Mouse (Mus musculus) stomach, embryonic 14.5 days (tissue): Measurements from ENCODE around the gene Atpaf2. TPM values are rescaled to one million over a fixed set of nuclear protein-coding genes. Genes with fewer than 3 reads are reported as not detected.

Experiments used
- ATAC-seq: fragments of 200-750 bp; cut with Nextera tagmentation; 2 replicates; pipeline ENCODE4 v1.8.0; 2017; ENCODE audit warnings: low read depth, moderate TSS enrichment; ENCODE audit not compliant: insufficient number of reproducible peaks, insufficient read depth, low FRiP score
- H3K27ac ChIP-seq: fragments of 300-500 bp; sonication (generic); 2 replicates; pipeline ENCODE4 v1.5.1; 2014; ENCODE audit warnings: mild to moderate bottlenecking, low read length, moderate library complexity, mixed read lengths
- H3K27me3 ChIP-seq: fragments of 300-500 bp; sonication (generic); 2 replicates; pipeline ENCODE4 v1.6.1; 2014; ENCODE audit warnings: low read length, control low read depth, mixed read lengths; ENCODE audit not compliant: control insufficient read depth, insufficient read depth
- H3K36me3 ChIP-seq: fragments of 300-500 bp; sonication (generic); 2 replicates; pipeline ENCODE4 v1.6.1; 2014; ENCODE audit warnings: mild to moderate bottlenecking, control low read depth, low read length, moderate library complexity, mixed read lengths; ENCODE audit not compliant: control insufficient read depth, insufficient read depth
- H3K4me1 ChIP-seq: fragments of 300-500 bp; sonication (generic); 2 replicates; pipeline ENCODE4 v1.6.1; 2014; ENCODE audit warnings: low read length, control low read depth, mixed read lengths; ENCODE audit not compliant: control insufficient read depth, insufficient read depth
- H3K4me2 ChIP-seq: fragments of 300-500 bp; sonication (generic); replicated peaks from 2 replicates; pipeline ENCODE4 v1.6.1; 2014; ENCODE audit warnings: low read depth, low read length, control low read depth
- H3K4me3 ChIP-seq: fragments of 300-500 bp; sonication (generic); 2 replicates; pipeline ENCODE4 v1.5.1; 2014; ENCODE audit warnings: low read depth, low read length, control low read depth
- H3K9ac ChIP-seq: fragments of 300-500 bp; sonication (generic); replicated peaks from 2 replicates; pipeline ENCODE4 v1.6.1; 2014; ENCODE audit warnings: low read depth, mild to moderate bottlenecking, control low read depth, low read length, moderate library complexity, mixed read lengths
- H3K9me3 ChIP-seq: fragments of 300-500 bp; sonication (generic); 2 replicates; pipeline ENCODE4 v1.6.1; 2016; ENCODE audit warnings: low read depth, low read length, control low read depth; ENCODE audit not compliant: control insufficient read depth
- WGBS: fragments of 180-500 bp; shearing (Covaris S2); extraction: QIAGEN DNeasy Blood & Tissue Kit; methylation state at CpG from one replicate; pipeline ENCODE4 v1.1.7; 2014; 5-methylcytosine and 5-hydroxymethylcytosine counted together
- polyA plus RNA-seq: library from polyadenylated mRNA; unstranded; fragments of >200 nt; fragmentation: Nextera tagmentation; extraction: Ambion mirVana; gene quantifications from 2 replicates; pipeline ENCODE4 v1.2.1, GENCODE M21; 2014

Atpaf2 gene
- polyA plus RNA-seq, 1 experiment from 2014 or later: 50.7 TPM

- no peaks in the 10 kb centered on the region for H3K36me3 ChIP-seq
- peak; percentile 96 for ATAC-seq
- H3K4me1 ChIP-seq: peaks cover 19% of the 10 kb centered on the region
- WGBS: under 1% methylated on average over 61 of the region's 81 CpGs
- peak within 1 kb of the TSS; percentile 90 for H3K27ac ChIP-seq
- peak within 1 kb of the TSS; percentile 97 for H3K4me2 ChIP-seq
- H3K9me3 ChIP-seq: no peaks in the 10 kb centered on the region
- H3K9ac ChIP-seq: peak within 1 kb of the TSS; percentile 87
- no peaks in the 10 kb centered on the region for H3K27me3 ChIP-seq
- H3K4me3 ChIP-seq: peak within 1 kb of the TSS; percentile 97
Measured at GRCm38 (mm10) chr11:60416963-60417716, 1.1 kb downstream of the Atpaf2 start, which contains the start of gene Gid4. Gene Gid4 (plus strand): TSS chr11:60417145.

- WGBS: under 1% methylated on average over 21 of the region's 21 CpGs
- peak overlapping the region; percentile 72 for H3K4me2 ChIP-seq
- H3K9me3 ChIP-seq: no peaks in the 10 kb centered on the region
- no peaks in the 10 kb centered on the region for H3K27me3 ChIP-seq
- peak; percentile 64 for ATAC-seq
- no peaks in the 10 kb centered on the region for H3K36me3 ChIP-seq
- H3K4me3 ChIP-seq: peak overlapping the region; percentile 97
- peaks cover 19% of the 10 kb centered on the region for H3K4me1 ChIP-seq
- H3K9ac ChIP-seq: peak overlapping the region; percentile 71
- peak overlapping the region; percentile 36; the same call in 1 of the 2 replicates for H3K27ac ChIP-seq
Measured at GRCm38 (mm10) chr11:60416590-60416962, 1.7 kb downstream of the Atpaf2 start.

DNA sequence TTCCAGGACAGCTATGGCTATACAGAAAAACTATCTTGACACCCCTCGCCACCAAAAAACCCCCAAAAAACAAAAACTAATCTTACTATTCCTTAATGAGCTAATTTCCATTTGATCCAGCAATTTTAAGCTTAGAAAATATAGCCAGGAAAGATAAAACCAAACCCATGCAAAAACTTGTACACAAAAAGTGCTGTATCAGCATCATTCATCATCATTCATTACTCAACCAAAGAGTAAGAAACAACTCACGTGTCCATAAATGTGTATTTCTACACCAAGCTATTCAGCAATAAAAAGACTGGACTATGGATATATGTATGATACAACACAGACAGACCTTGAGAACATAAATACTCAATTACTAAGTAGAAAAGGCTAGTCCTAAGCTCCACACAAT lies 5.3 kb downstream of the Atpaf2 start:
- 79% methylated on average over 2 of the region's 2 CpGs for WGBS
- Histone ChIP-seq H3K27me3 (no peaks in the 10 kb centered on the region), H3K9me3 (no peaks in the 10 kb centered on the region), H3K4me3 (no peak overlapping the region), H3K9ac (no peak overlapping the region), H3K36me3 (peaks cover 7% of the 10 kb centered on the region), H3K4me2 (no peak overlapping the region), H3K27ac (no peak overlapping the region), H3K4me1 (peaks cover 9% of the 10 kb centered on the region)
- no peak for ATAC-seq

- Histone ChIP-seq H3K27ac (no peak overlapping the region), H3K4me3 (no peak overlapping the region), H3K4me2 (no peak overlapping the region), H3K36me3 (peaks cover 8% of the 10 kb centered on the region), H3K9ac (no peak overlapping the region), H3K4me1 (peaks cover 9% of the 10 kb centered on the region), H3K9me3 (no peaks in the 10 kb centered on the region), H3K27me3 (no peaks in the 10 kb centered on the region)
- no peak for ATAC-seq
- WGBS: 6% methylated on average over 3 of the region's 3 CpGs
Measured at GRCm38 (mm10) chr11:60412173-60412572, 6.1 kb downstream of the Atpaf2 start.

GRCm38 (mm10) chr11:60406606-60407005 lies 11.7 kb downstream of the Atpaf2 start:
- no peaks in the 10 kb centered on the region for H3K9me3 ChIP-seq
- no peak for ATAC-seq

GRCm38 (mm10) chr11:60397172-60397571 lies 21.1 kb downstream of the Atpaf2 start:
- WGBS: 97% methylated on average over 2 of the region's 2 CpGs
- Histone ChIP-seq H3K4me3 (no peak overlapping the region), H3K9ac (no peak overlapping the region), H3K27me3 (no peaks in the 10 kb centered on the region), H3K36me3 (peaks cover 16% of the 10 kb centered on the region), H3K4me1 (no peaks in the 10 kb centered on the region), H3K9me3 (no peaks in the 10 kb centered on the region), H3K27ac (no peak overlapping the region), H3K4me2 (no peak overlapping the region)
- ATAC-seq: no peak

More at GRCm38 (mm10) chr11:60406606-60407005, 11.7 kb downstream of the Atpaf2 start:
- no peak overlapping the region for H3K4me3 ChIP-seq
- 100% methylated on average over 1 of the region's 1 CpGs for WGBS
- H3K36me3 ChIP-seq: peaks cover 51% of the 10 kb centered on the region
- no peaks in the 10 kb centered on the region for H3K4me1 ChIP-seq
- H3K4me2 ChIP-seq: no peak overlapping the region
- no peaks in the 10 kb centered on the region for H3K27me3 ChIP-seq
- no peak overlapping the region for H3K9ac ChIP-seq
- no peak overlapping the region for H3K27ac ChIP-seq

DNA sequence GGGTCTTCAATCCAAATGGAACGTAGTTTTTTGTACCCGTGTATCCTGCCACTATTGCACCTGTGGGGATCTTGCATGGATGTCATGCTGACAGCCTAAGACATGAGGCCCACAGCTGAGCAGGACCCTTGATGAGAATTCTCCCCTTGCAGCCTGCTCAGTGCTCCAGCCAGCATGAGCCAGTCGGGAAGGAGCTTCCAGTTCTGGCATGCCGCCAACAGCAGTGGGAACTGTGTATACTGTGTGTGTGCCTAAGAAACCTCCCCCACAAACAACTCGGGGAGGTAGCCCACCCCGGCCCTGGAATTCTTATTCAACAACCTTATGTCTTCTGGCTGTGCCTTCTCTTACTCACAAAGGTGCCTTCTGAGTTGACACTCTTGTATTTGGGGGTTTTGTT lies 21.7 kb downstream of the Atpaf2 start:
- Histone ChIP-seq H3K27ac (no peak overlapping the region), H3K9me3 (no peaks in the 10 kb centered on the region), H3K4me3 (no peak overlapping the region), H3K9ac (no peak overlapping the region), H3K4me1 (no peaks in the 10 kb centered on the region), H3K4me2 (no peak overlapping the region), H3K27me3 (no peaks in the 10 kb centered on the region), H3K36me3 (peaks cover 10% of the 10 kb centered on the region)
- ATAC-seq: no peak
- WGBS: 38% methylated on average over 6 of the region's 6 CpGs

DNA sequence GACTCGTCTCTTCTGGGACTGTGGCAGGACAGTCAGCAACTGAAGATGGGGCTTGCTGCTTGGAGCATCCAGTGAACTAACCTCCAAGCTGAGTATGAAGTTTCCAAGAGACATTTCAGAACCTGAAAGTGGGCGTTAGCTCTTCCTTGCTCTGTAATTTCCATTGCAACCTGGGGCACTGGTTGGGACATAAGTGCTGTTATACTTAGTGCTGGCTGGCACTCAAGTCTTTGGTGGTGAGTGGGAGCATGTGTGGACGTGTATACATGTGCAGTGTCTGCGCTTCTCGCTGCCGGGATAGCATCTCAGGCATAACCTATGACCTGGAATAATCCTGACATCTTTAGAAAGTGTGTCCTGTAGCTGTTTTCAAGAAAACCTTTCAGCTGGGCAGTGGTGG lies 26.9 kb downstream of the Atpaf2 start:
- 82% methylated on average over 6 of the region's 6 CpGs for WGBS

DNA sequence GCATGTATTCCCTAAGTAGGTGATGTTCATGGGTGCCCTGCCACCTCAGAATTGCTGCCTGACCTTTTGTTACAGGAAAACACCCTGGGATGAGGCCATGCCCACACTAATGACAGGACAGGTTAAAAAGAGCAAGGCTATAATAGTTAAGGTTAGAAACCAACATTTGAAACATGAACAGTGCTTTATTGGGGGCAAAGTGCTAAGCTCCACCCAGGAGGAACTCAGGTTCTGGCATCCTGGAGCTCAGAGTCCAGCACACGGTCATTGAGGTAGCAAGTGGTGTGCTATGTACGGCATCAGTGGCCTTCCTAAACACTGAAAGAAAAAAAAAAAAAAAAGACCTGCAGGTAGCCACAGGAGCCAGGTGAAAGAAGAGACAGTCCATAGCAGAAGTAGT lies 30.3 kb downstream of the Atpaf2 start:
- ATAC-seq: no peak
- H3K27me3 ChIP-seq: no peaks in the 10 kb centered on the region
- H3K36me3 ChIP-seq: no peaks in the 10 kb centered on the region
- H3K9ac ChIP-seq: no peak overlapping the region
- H3K9me3 ChIP-seq: no peaks in the 10 kb centered on the region
- H3K4me2 ChIP-seq: no peak overlapping the region
- no peak overlapping the region for H3K4me3 ChIP-seq
- no peak overlapping the region for H3K27ac ChIP-seq
- WGBS: 90% methylated on average over 2 of the region's 2 CpGs
- no peaks in the 10 kb centered on the region for H3K4me1 ChIP-seq

More for the DNA sequence above, 26.9 kb downstream of the Atpaf2 start:
- no peak for ATAC-seq
- no peak overlapping the region for H3K4me3 ChIP-seq
- no peak overlapping the region for H3K9ac ChIP-seq
- H3K4me2 ChIP-seq: no peak overlapping the region
- no peaks in the 10 kb centered on the region for H3K9me3 ChIP-seq
- no peaks in the 10 kb centered on the region for H3K4me1 ChIP-seq
- no peaks in the 10 kb centered on the region for H3K36me3 ChIP-seq
- no peaks in the 10 kb centered on the region for H3K27me3 ChIP-seq
- no peak overlapping the region for H3K27ac ChIP-seq
